Mouse (Mus musculus) cerebellum, postnatal 36 days (tissue): ENCODE measurements around the gene U90926.

ENCODE experiments used
- DNase-seq, 2 experiments: peaks; one replicate each; pipeline ENCODE4 v3.0.0; 2021 to 2022; ENCODE audit warnings: mixed read lengths in 2 of 2

Gene U90926

GRCm38 (mm10) chr5:92215308-92215707 lies at the start of gene U90926:
TSS of gene U90926 (minus strand) at chr5:92215408.
- no peak for DNase-seq

- peak; percentile 18 to 24 for DNase-seq
Measured at GRCm38 (mm10) chr5:92263761-92264359, 48.7 kb upstream of the U90926 start.

GRCm38 (mm10) chr5:92262646-92263045 lies 47.4 kb upstream of the U90926 start:
- DNase-seq = no peak

- DNase-seq = no peak
Measured at GRCm38 (mm10) chr5:92256218-92256617, 41.0 kb upstream of the U90926 start, which contains the start of gene Ppef2. TSS of gene Ppef2 (minus strand) at chr5:92256278.

GRCm38 (mm10) chr5:92254476-92254875 lies 39.3 kb upstream of the U90926 start:
- DNase-seq = no peak

GRCm38 (mm10) chr5:92252797-92253343 lies 37.7 kb upstream of the U90926 start:
- peak in 1 of 2 experiments; percentile 10 for DNase-seq

GRCm38 (mm10) chr5:92252031-92252430 lies 36.8 kb upstream of the U90926 start:
- no peak for DNase-seq

- no peak for DNase-seq
Measured at GRCm38 (mm10) chr5:92248614-92249013, 33.4 kb upstream of the U90926 start.

- no peak for DNase-seq
Measured at GRCm38 (mm10) chr5:92245483-92245882, 30.3 kb upstream of the U90926 start.

GRCm38 (mm10) chr5:92244900-92245299 lies 29.7 kb upstream of the U90926 start:
- DNase-seq = no peak

GRCm38 (mm10) chr5:92240769-92241168 lies 25.6 kb upstream of the U90926 start:
- DNase-seq = no peak

GRCm38 (mm10) chr5:92239333-92240232 lies 24.4 kb upstream of the U90926 start:
- peak; percentile 71 to 81 for DNase-seq

- DNase-seq = no peak
Measured at GRCm38 (mm10) chr5:92234939-92235557, 19.8 kb upstream of the U90926 start.

GRCm38 (mm10) chr5:92233366-92233765 lies 18.2 kb upstream of the U90926 start:
- no peak for DNase-seq

GRCm38 (mm10) chr5:92231836-92232235 lies 16.6 kb upstream of the U90926 start:
- DNase-seq = no peak

GRCm38 (mm10) chr5:92230306-92230705 lies 15.1 kb upstream of the U90926 start:
- DNase-seq = no peak

GRCm38 (mm10) chr5:92229514-92229913 lies 14.3 kb upstream of the U90926 start:
- DNase-seq = no peak

- DNase-seq = no peak
Measured at GRCm38 (mm10) chr5:92228776-92229175, 13.6 kb upstream of the U90926 start.

- no peak for DNase-seq
Measured at GRCm38 (mm10) chr5:92227782-92228181, 12.6 kb upstream of the U90926 start.

- DNase-seq = peak; percentile 35 to 40
Measured at GRCm38 (mm10) chr5:92220287-92220902, 5.2 kb upstream of the U90926 start.

GRCm38 (mm10) chr5:92219826-92220225 lies 4.6 kb upstream of the U90926 start:
- peak in 1 of 2 experiments; percentile 19 for DNase-seq

- no peak for DNase-seq
Measured at GRCm38 (mm10) chr5:92218915-92219793, 3.9 kb upstream of the U90926 start.
